Mouse (Mus musculus) kidney, adult 11 months (tissue): ENCODE results near the gene Olfr427.
"Not testable (repeated sequence)": the region's sequence is repeated elsewhere in the genome, so short reads cannot be mapped to it uniquely, and the experiment has no call there.

Experiments used
- DNase-seq: peaks from one replicate; pipeline ENCODE4 v3.0.0; 2022

Gene Olfr427

DNA sequence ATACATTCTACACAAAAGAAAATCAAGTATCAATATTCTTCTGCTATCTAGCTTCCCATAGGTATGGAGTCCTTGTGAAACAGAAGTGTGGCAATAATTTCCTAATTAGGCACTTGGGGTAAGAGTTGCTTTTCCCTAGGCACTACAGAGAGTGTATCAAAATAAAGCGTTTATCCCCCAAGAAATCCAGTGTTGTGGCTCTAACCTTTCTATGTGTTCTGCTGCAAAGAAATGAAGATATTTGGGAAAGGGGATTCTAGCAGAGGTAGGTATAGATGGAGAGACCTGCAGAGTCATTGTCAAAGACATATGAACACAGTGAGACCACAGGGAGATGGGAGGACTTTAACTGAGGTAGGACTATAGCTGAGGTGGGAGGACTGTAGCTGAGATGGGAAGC is at the start of gene Olfr427:
Gene Olfr427 (plus strand): TSS at position 301 of the 400 bp plus-strand sequence.
- no peak for DNase-seq

DNA sequence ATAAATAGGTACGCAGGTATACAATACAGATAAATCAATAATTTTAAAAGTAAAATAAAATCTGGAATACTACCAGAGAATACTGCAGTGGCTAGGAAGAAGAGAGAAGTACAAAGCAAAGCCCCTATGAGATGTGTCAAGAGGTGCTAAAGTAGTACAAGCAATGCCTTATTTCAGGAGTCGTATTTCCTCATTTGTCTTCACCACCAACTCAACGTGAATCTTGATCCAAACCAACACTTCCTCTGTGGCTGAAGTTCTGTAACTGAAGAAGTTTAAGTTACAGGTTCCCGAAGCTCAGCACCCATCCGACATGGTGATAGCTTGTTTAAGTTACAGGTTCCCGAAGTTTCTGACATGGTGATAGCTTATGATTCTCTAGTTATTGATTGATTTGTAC is 48.5 kb upstream of the Olfr427 start:
- not testable (repeated sequence) for DNase-seq

DNA sequence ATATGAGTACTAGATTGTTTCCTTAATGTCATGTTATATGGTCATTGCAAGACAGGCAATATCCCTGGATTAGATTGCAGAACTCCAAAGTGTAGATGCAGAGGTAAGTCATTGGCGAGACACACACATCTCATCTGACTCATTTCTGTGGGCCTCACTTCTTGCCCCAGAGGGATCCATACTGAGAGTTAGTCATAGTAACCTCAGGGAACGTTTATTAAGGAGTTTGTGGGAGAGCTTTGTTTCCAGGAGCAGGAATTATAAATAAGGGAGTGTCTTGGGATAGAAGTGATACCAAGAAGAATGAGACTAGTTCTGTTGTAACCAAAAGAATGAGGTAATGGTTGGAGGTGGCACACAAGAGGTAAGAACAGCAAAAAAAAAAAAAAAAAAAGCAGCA is 47.8 kb upstream of the Olfr427 start, which contains the start of gene Olfr432:
Gene Olfr432 (plus strand): TSS at position 313 of the 400 bp plus-strand sequence.
- no peak for DNase-seq

DNA sequence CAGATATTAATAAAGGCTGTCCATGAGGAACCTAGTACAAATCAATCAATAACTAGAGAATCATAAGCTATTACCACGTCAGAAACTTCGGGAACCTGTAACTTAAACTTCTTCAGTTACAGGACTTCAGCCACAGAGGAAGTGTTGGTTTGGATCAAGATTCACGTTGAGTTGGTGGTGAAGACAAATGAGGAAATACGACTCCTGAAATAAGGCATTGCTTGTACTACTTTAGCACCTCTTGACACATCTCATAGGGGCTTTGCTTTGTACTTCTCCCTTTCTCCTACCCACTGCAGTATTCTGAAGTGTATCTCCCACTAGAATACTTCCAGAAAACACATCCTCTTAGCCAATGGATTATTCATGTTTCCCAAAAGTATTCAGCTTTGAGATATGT is 47.3 kb upstream of the Olfr427 start:
- not testable (repeated sequence) for DNase-seq

DNA sequence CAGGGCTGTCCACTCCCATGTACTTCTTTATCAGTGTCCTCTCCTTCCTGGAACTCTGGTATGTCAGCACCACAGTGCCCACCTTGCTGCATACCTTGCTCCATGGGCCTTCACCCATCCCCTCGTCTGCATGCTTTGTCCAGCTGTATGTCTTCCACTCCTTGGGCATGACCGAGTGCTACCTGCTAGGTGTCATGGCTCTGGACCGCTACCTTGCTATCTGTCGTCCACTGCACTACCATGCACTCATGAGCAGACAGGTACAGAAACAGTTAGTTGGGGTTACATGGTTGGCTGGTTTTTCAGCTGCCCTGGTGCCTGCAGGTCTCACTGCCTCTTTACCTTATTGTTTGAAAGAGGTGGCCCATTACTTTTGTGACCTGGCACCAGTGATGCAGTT is 46.2 kb upstream of the Olfr427 start:
- DNase-seq = no peak

DNA sequence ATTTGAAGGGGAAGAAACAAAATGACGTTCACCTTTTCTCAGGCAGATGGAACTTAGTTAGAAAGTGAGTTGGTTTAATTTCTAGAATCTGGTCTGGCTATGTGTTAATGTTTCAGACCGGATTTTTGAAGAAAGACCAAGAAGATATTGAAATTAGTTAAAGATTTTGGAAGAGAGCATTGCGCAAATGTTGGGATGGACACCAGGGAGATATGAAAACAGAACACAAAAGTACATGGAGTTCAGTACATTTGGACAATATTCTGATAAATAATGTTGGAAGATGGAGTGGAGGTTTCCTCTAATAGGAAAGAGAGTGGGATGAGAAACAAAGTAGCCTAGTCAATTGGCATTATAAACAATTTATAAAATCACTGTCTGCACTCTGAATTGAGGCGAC is 45.2 kb upstream of the Olfr427 start:
- no peak for DNase-seq

DNA sequence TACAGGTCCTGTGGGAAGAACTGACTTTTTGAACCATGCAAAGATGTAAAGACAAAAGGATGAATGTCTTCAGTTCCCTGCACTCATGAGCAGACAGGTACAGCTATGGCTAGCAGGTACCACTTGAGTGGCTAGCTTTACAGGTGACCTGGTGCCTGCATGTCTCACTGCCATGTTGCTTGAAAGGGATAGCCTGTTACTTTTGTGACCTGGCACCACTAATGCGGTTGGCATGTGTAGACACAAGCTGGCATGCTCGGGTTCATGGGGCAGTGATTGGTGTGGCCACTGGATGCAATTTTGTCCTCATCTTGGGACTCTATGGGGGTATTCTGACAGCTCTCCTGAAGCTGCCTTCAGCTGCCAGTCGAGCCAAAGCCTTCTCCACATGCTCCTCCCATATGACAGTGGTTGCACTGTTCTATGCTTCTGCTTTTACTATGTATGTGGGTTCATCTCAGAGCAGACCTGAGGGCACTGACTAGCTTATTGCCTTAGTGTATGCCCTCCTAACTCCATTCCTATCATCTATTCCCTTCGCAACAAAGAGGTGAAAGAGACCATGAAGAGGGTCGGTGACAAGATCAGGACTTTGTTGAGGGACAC is 44.7 kb upstream of the Olfr427 start:
- no peak for DNase-seq

DNA sequence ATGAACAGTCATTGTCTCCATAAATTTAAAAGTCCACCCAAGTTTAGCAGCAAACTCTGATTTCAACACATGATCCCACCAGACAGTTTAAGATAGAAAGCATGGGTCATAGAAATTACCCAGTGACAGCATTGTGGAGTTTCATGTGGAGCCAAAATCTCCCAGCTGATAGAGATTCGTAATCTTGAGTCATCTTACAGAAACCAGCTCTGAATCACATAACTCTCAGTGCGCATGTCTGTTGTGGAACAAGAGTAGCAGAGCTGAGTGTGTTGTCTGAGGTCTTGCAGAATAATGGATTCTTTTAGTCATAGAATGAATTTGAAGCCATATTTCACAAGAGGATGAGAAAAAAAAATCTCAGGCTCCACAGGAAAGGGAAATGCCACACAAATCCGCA is 43.7 kb upstream of the Olfr427 start:
- DNase-seq = no peak

DNA sequence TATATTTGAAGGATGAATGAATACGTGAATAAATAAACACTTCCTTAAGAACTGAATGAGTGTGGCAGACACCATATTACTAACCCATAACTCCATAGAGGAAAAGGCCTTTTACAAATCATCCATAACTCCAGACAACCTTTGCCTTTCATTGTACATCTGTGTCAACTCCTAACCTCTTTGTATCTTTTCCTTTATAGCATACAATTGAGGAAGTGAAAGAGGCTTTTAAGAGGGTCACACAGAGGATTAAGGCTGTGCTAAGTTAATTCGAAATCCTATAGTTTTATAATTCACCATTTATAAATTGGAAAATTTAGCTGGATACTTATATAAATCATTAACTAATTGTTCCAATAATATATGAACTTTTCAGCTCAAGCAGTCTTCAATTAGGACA is 41.4 kb upstream of the Olfr427 start:
- no peak for DNase-seq

DNA sequence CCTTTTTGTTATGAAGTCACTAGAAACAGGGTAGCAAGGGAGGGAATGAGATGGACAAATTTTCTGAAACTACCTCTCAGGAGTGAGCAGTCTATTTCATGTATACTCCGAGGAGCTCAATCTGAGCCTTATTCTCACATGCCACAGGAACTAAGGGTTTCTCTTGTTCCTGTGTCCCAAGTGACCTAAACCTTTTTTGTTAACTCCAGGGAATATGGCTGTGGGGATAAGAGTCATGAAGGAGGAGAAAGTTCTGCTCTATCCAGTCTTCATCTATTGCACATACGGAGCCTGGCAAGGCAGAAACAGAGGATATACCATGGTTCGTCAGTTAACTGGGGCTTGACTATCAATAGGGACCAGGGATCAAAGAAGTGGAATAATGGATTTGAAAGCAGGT is 30.4 kb upstream of the Olfr427 start, which contains the start of gene Olfr430:
Gene Olfr430 (plus strand): TSS at position 301 of the 400 bp plus-strand sequence.
- no peak for DNase-seq

DNA sequence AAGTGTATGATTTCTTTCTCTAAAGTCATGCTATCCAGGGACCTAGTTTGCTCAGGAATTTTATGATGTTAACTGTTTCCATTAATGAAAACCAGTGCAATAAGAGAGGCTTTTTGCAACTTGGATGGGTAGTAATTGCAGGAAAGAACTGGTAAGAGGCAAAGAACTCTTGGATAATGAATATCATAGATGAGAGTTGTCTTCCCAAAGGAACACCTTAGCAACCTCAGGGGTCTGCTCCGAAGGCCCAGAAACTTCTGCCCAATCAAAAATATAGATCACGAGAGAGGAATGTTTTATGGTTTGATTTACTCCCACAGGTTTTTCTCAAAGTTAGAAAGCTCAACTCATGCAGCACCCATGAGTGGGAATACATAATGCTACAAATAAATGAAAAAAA is 12.7 kb upstream of the Olfr427 start, which contains the start of gene Olfr429:
Gene Olfr429 (plus strand): TSS at position 301 of the 400 bp plus-strand sequence.
- DNase-seq = no peak

DNA sequence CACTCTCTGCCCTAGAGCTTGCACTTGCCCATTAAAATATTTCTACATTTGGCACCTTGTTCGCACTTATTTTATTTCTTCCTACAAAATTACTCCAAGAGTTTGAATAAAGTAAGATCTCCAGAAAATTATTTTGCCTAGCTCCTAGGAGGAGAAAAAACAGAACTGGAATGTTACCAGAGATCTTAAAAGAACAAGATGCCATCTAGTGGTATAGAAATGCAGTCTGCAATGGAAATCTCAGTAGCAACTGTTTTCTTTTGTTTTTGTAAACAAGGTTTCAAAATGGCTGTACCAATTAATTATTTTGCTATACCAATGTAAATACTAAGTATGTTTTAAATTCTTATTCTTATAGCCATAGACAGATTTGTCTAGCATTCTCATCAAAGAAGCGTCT is 7.0 kb downstream of the Olfr427 start:
- DNase-seq = no peak

DNA sequence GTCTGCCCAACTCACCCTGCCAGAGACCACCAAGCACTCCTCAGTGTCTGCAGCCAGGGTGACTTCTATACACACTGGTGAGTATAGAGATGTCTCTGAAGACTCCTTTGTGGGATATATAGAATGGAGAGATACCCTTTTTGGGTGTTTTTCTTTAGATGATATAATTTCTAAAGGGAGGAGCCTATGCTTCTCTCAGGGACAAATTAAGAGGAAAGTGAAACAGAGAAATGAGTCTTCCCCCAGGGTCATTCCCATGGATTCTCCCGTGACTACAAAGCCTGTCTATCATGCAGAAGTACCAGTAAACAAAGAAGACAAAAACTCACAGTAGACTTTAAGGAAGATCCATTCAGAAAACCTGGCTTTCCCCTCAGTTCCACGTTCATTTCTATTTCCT is 24.4 kb downstream of the Olfr427 start, which contains the start of gene Olfr231:
Gene Olfr231 (minus strand): TSS at position 101 of the 400 bp plus-strand sequence.
- DNase-seq = no peak

DNA sequence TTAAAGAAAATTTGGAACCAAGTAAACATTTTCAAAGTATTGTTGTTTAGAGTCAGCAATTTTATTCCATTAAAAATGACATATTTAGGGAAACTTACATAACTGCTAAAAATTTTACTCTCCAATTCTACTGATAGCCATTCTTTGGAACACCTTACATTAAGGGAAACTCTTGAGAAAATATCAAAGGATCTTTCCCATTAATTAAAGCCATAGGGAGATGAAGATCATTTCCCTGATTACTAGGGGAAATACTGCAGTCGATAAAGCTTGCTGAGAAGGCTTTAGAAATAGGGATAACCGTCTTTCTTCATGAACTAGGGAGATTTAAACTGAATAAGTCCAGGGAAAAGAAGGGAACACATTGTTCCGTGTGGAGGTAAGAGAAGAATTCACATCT is 34.5 kb downstream of the Olfr427 start, which contains the start of gene Olfr424:
Gene Olfr424 (plus strand): TSS at position 301 of the 400 bp plus-strand sequence.
- no peak for DNase-seq

DNA sequence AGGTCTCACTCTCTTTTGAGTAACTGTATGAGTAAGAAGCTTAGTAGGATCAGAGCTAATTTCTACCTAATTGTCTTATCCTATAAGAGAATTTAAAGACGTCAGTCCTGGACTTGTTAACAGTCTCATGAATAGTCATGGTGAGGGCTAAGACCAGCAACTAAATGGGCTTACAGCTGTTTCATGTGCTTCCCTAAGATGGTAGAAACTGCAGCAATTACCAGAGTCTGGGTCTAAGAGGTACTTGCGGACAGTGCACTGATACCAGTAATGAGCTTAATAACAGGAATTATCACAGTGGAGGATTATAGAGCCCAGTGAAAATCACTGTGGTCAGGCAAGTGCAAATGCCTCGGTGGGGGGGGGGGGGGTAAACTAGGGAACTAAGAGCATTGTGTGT is 35.3 kb downstream of the Olfr427 start:
- no peak for DNase-seq

DNA sequence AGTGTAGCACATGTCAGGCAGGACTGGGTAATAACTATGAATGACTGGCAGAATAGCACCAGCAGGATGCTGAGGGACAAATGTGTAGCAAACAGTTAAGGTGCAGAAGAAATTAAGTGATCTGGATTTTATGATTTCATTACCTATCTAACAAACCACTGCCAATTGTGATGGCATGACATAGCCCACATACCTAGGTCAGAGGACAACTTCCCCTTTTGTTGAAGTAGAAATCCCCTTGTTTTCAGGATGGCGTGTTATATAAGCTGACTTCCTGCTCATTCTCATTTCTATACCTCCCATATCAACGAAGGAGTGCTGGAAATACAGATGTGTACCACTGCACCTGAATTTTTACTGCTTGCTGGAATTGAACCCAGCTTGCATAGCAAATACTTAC is 44.7 kb downstream of the Olfr427 start:
- DNase-seq = no peak

DNA sequence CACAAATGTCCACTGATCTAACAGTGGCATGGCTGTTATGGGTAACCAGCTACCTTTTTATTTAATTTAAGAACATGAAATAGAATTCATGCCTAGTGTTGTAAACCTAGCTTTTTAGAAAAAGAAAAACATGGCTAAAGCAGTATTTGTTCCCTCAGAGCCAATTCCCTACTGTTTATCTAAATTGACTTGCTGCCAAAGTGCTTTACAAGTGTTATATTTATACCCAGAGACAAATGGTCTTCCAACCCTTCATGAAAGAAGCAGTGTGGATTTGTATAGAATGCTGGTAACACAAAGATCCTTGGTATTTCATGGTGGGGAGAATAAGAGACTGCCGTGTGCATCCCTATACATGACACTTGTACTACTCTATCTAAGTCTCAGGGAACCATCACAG is 50.0 kb downstream of the Olfr427 start:
- no peak for DNase-seq

DNA sequence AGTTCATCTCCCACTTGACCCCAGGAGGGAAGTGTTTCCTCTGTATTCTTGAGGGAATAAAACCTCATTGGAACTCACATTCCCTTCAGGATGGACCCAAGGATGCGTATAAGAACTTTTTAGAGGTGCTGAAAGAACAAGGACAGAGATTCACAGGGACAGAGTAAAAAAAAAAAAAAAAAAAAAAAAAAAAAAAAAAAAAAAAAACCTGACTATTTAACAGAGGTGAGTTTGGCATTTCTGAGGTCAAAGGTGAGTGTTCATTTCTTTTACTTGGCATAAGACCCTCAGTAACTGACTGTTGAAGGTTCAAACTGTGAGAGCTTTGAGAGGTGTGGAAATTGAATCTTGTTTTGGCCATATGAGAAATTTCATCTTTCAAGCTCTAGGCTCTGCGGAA is 52.6 kb downstream of the Olfr427 start:
- DNase-seq = no peak
